Mouse (Mus musculus): ENCODE results near the gene Tgif2.
"Not testable (repeated sequence)": the region's sequence is repeated elsewhere in the genome, so short reads cannot be mapped to it uniquely, and the experiment has no call there.

The Tgif2 gene

GRCm38 (mm10) chr2:156843331-156843730 lies 3.5 kb downstream of the Tgif2 start:
- DNase-seq (ENCODE audit: low read depth), result no peak

GRCm38 (mm10) chr2:156844715-156845114 lies 4.9 kb downstream of the Tgif2 start:
- DNase-seq (ENCODE audit: low read depth), result no peak

GRCm38 (mm10) chr2:156847653-156848052 lies 7.8 kb downstream of the Tgif2 start:
- DNase-seq (ENCODE audit: low read depth), result no peak

GRCm38 (mm10) chr2:156848526-156849182 lies 8.8 kb downstream of the Tgif2 start:
- DNase-seq (ENCODE audit: low read depth), result no peak

GRCm38 (mm10) chr2:156850505-156850904 lies 10.7 kb downstream of the Tgif2 start:
- no peak for DNase-seq (ENCODE audit: low read depth)

GRCm38 (mm10) chr2:156853584-156853983 lies 13.8 kb downstream of the Tgif2 start:
- not testable (repeated sequence) for DNase-seq (ENCODE audit: low read depth)

GRCm38 (mm10) chr2:156853999-156854771 lies 14.4 kb downstream of the Tgif2 start:
- not testable (repeated sequence) for DNase-seq (ENCODE audit: low read depth)

GRCm38 (mm10) chr2:156856311-156856710 lies 16.5 kb downstream of the Tgif2 start:
- no peak for DNase-seq (ENCODE audit: low read depth)

- DNase-seq (ENCODE audit: low read depth), result no peak
Observed at GRCm38 (mm10) chr2:156857385-156857791, 17.6 kb downstream of the Tgif2 start.

- no peak for DNase-seq (ENCODE audit: low read depth)
Observed at GRCm38 (mm10) chr2:156857835-156858234, 18.0 kb downstream of the Tgif2 start, which contains the start of gene 4930518I15Rik. TSS of gene 4930518I15Rik (minus strand) at chr2:156857946.

GRCm38 (mm10) chr2:156858671-156859070 lies 18.9 kb downstream of the Tgif2 start:
- no peak for DNase-seq (ENCODE audit: low read depth)

- DNase-seq (ENCODE audit: low read depth), result no peak
Observed at GRCm38 (mm10) chr2:156862041-156862717, 22.4 kb downstream of the Tgif2 start.

GRCm38 (mm10) chr2:156862772-156863486 lies 23.1 kb downstream of the Tgif2 start, which contains the start of gene Rab5if:
TSS of gene Rab5if (plus strand) at chr2:156863128.
- peak; percentile 92 for DNase-seq (ENCODE audit: low read depth)

GRCm38 (mm10) chr2:156863487-156864160 lies 23.8 kb downstream of the Tgif2 start:
- no peak for DNase-seq (ENCODE audit: low read depth)

GRCm38 (mm10) chr2:156864481-156864880 lies 24.7 kb downstream of the Tgif2 start:
- DNase-seq (ENCODE audit: low read depth), result no peak

- DNase-seq (ENCODE audit: low read depth), result peak; percentile 92
Observed at GRCm38 (mm10) chr2:156868994-156869393, 29.2 kb downstream of the Tgif2 start.

GRCm38 (mm10) chr2:156869554-156869953 lies 29.7 kb downstream of the Tgif2 start:
- DNase-seq (ENCODE audit: low read depth), result no peak

GRCm38 (mm10) chr2:156870519-156870918 lies 30.7 kb downstream of the Tgif2 start:
- DNase-seq (ENCODE audit: low read depth), result no peak

- DNase-seq (ENCODE audit: low read depth), result no peak
Observed at GRCm38 (mm10) chr2:156873629-156874028, 33.8 kb downstream of the Tgif2 start.

GRCm38 (mm10) chr2:156874047-156874759 lies 34.4 kb downstream of the Tgif2 start:
- no peak for DNase-seq (ENCODE audit: low read depth)

Measured in fibroblast of lung, adult 2 months (primary cell).